Mouse (Mus musculus) cortical plate, adult 2 months (tissue): ENCODE measurements around the gene Unc5cl. TPM values are rescaled to one million over a fixed set of nuclear protein-coding genes. Genes with fewer than 3 reads are reported as not detected.

Experiments used
- H3K27ac ChIP-seq: fragments of 200-500 bp; 2 replicates; pipeline ENCODE4 v1.5.1; 2012; ENCODE audit warnings: low read length, control low read depth, inconsistent platforms; ENCODE audit not compliant: insufficient read depth
- H3K4me1 ChIP-seq: fragments of 200-500 bp; 2 replicates; pipeline ENCODE4 v1.6.1; 2011; ENCODE audit warnings: low read length; ENCODE audit not compliant: control insufficient read depth, insufficient read depth
- H3K4me3 ChIP-seq: fragments of 200-500 bp; 2 replicates; pipeline ENCODE4 v1.5.1; 2011; ENCODE audit warnings: mild to moderate bottlenecking, low read length, control low read depth; ENCODE audit not compliant: insufficient read depth
- CTCF ChIP-seq: fragments of 200-500 bp; IDR thresholded peaks from 2 replicates; pipeline ENCODE4 v1.5.1; 2011; ENCODE audit warnings: mild to moderate bottlenecking, control low read depth, low read length; ENCODE audit not compliant: insufficient read depth; ENCODE audit errors: extremely low read depth
- POLR2A ChIP-seq: fragments of 200-500 bp; IDR thresholded peaks from 2 replicates; pipeline ENCODE4 v1.6.1; 2011; ENCODE audit warnings: mild to moderate bottlenecking, low read length, control low read depth; ENCODE audit not compliant: insufficient read depth; ENCODE audit errors: extremely low read depth
- polyA plus RNA-seq: library from polyadenylated mRNA; depleted of rRNA; stranded (reverse); fragments of >200 nt; gene quantifications from 2 replicates; pipeline ENCODE4 v1.2.3, GENCODE M21; 2012

The Unc5cl gene
- polyA plus RNA-seq, 1 experiment = 0.21 TPM

DNA sequence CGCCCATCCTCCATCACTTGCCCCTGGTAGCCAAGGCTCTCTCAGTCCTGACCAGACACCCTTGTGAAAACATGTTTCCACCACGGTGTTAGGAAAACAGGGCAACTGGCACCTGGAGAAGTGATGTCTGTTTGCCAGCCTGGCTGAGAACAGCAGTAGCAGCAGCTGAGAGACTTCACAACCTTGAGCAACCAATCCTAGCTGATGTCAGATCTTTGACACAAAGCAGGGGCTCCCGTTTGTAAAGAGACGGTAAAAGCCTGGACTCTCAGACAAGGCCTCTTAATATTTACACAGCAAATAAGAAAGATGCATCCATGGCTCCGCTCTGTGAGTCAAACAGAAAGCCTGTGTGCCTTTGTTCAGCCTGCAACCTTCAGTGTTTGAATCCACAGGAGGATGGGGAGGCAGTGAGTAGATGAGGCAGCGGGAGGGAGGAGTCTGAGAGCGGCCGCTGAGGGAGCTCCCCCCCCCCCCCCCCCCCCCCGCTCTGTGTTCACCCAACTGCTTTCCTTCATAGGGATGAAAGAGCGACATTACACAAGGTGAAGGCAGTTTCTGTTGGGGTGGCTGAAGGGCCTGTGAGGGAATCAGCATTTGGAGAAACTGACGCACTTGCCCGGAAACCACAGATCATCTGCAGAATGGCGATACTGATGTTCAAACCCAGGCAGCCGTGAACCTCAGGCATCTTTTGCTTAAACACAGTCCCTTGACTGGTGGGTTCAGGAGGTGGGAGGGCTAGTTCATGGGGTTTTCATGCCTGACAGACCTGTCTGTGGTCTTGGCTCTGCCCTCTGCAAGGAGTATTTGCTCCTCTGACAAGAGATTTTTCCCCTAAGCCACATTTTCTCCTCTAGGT lies 79.4 kb downstream of the Unc5cl start:
- no peaks in the 10 kb centered on the region for H3K4me1 ChIP-seq
- TF ChIP-seq CTCF (no peak), POLR2A (no peak)
- H3K27ac ChIP-seq = no peak overlapping the region
- H3K4me3 ChIP-seq = no peak overlapping the region

DNA sequence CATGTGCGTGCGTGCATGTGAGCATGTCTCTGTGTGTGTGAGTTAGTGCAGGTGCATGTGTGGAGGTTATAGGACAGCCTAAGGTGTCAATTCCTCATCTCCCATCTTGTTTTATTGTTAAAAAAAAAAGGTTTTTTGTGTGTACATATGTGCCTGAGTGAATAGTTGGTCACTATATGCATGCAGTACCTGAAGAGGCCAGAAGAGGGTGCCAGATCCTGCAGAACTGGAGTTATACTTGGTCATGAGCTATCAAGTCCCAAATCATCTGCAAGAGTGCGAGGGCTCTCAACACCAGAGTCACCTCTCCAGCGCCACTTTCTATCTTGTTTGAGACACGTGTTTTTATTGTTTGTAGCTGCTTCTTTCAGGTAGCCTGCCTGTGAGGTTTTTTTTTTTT lies 83.6 kb downstream of the Unc5cl start:
- TF ChIP-seq POLR2A (no peak), CTCF (peak; percentile 40; the same call in 1 of the 2 replicates)
- H3K27ac ChIP-seq = no peak overlapping the region
- no peak overlapping the region for H3K4me3 ChIP-seq
- H3K4me1 ChIP-seq = no peaks in the 10 kb centered on the region

GRCm38 (mm10) chr17:48539326-48539725 lies 84.6 kb downstream of the Unc5cl start:
- no peak overlapping the region for H3K4me3 ChIP-seq
- no peak overlapping the region for H3K27ac ChIP-seq
- H3K4me1 ChIP-seq = no peaks in the 10 kb centered on the region
- TF ChIP-seq CTCF (no peak), POLR2A (no peak)

DNA sequence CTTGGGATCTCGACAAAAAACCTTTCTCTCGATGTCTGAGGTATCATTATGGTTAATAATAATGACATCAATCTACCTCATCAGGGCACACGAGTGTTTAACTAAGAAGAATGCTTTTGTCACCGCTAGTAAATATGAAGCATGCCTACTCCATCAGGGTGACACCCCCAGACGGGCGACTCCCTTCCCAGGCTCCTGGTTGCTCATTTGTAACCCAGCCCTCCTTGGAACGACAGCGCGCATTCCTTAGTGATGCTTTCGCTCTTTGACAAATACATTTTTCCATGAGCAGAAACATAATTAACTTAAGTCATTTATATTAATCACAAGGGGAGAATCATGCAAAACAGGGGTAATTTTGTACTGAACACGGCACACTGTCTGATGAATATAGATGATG lies 88.0 kb downstream of the Unc5cl start:
- no peaks in the 10 kb centered on the region for H3K4me1 ChIP-seq
- no peak for TF ChIP-seq POLR2A
- TF ChIP-seq CTCF = no peak
- peak overlapping the region; percentile 25; the same call in 1 of the 2 replicates for H3K4me3 ChIP-seq
- H3K27ac ChIP-seq = no peak overlapping the region

DNA sequence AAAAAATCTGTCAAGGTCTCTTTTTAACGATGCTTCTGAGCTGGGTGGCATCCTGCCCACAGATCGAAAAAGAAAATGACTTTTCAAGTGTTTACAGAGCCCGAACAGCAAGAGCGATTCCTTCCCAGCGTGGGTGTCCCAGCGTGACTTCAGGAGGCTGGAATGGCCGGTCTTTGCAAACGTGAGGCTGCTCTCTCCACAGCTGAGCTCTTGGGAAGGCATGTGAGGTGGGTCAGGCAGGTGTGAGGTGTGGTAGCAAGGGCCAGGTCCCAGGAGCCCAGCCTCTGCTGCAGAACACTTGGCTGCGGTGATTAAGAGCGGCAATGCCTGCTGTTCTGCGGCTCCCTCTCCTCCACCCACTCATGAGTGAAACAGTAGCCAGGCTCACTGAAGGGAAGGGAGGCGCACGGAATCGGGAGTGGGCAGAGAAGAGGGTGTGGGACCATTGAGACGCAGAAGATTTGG lies 88.6 kb downstream of the Unc5cl start:
- TF ChIP-seq POLR2A = no peak
- TF ChIP-seq CTCF = no peak
- Histone ChIP-seq H3K4me1 (no peaks in the 10 kb centered on the region), H3K4me3 (peak overlapping the region; percentile 25), H3K27ac (peak overlapping the region; percentile 24)

GRCm38 (mm10) chr17:48544722-48545121 lies 90.0 kb downstream of the Unc5cl start:
- Histone ChIP-seq H3K27ac (no peak overlapping the region), H3K4me1 (no peaks in the 10 kb centered on the region), H3K4me3 (no peak overlapping the region)
- no peak for TF ChIP-seq POLR2A
- TF ChIP-seq CTCF = no peak

- no peak overlapping the region for H3K27ac ChIP-seq
- H3K4me1 ChIP-seq = no peaks in the 10 kb centered on the region
- H3K4me3 ChIP-seq = peak overlapping the region; percentile 31
- peak; percentile 73 for TF ChIP-seq POLR2A
- TF ChIP-seq CTCF = no peak
Observed at GRCm38 (mm10) chr17:48545223-48545943, 90.7 kb downstream of the Unc5cl start.

DNA sequence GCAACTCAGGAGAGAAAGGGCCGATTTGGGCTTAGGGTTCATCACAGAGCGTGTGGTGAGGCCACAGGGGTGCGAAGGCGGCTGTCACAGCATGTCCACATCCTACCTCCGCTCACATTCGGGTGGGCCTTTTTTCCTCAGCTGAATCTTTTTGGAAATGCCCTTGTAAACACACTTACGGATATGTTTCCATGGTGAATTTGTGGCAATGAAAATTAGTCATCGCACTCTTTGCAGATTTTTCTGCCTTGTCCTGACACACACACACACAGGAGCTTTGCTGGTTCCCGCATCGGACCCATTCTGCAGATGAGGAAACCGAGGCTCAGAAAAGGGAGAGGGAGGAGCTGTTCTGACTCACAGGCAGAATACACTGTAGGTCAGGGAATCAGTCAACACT lies 91.3 kb downstream of the Unc5cl start:
- H3K4me3 ChIP-seq = peak overlapping the region; percentile 31
- no peak overlapping the region for H3K27ac ChIP-seq
- TF ChIP-seq POLR2A = no peak
- TF ChIP-seq CTCF = no peak
- no peaks in the 10 kb centered on the region for H3K4me1 ChIP-seq

DNA sequence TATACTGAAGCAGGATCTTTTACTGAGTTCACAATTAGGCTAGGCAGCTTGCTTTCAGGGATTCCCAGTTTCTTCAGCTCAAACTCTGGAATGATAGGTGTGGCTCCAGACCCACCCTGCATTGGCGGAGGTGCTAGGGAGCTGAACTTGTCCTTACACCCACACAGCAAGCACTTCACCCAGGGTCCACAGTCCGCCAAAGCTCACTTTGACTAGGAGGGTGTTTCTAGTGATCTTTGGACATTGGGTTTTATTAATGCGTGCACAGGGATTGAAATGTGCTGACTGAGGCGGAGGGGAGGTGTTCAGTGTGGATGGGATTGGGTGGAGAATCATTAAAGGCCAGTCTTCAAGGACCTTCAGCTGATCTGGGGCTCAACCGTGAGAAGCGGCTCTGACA lies 93.0 kb downstream of the Unc5cl start:
- TF ChIP-seq POLR2A (no peak), CTCF (no peak)
- H3K4me1 ChIP-seq = no peaks in the 10 kb centered on the region

GRCm38 (mm10) chr17:48551788-48552531 lies 97.3 kb downstream of the Unc5cl start:
- Histone ChIP-seq H3K4me1 (no peaks in the 10 kb centered on the region), H3K27ac (no peak overlapping the region), H3K4me3 (no peak overlapping the region)
- TF ChIP-seq CTCF (no peak), POLR2A (no peak)

More for the DNA sequence above, 93.0 kb downstream of the Unc5cl start:
- no peak overlapping the region for H3K4me3 ChIP-seq
- no peak overlapping the region for H3K27ac ChIP-seq
